Mouse (Mus musculus): ENCODE measurements at regions not wholly inside any gene's neighbourhood (a gene's known extent, or its start where the extent isn't known, plus 50 kb on each side); places are given as distances from the start of the nearest gene placed in this dataset.

DNA sequence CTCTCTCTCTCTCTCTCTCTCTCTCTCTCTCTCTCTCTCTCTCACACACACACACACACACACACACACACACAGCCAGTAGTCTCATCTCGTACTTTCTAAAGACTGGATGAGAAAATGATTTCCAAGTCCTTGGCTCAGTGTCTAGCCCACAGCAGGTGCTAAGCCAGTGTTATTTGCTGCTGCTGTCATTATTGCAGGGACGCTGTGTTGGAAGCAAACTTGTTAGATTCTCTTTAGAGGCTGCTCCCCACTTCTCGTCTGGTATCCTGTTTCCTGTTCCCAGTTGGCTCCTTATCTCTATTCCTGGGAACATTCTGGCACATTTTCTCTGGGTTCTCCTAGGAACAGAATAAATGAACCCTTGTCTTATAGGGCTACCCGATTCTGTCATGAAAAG is 122.5 kb upstream of the Chd6 start:
- no peak for TF ChIP-seq CTCF (IDR thresholded peaks at IDR 0.05; ENCODE audit: insufficient read depth, low read depth, low read length)
- no peak for TF ChIP-seq POLR2A (IDR thresholded peaks at IDR 0.05; ENCODE audit: insufficient read depth, low read depth, low read length)
- H3K4me3 ChIP-seq (ENCODE audit: insufficient read depth, low read depth, low read length), result no peak overlapping the region
- H3K4me1 ChIP-seq (ENCODE audit: control insufficient read depth, insufficient read depth, low read length), result no peaks in the 10 kb centered on the region
- WGBS, result 35% methylated on average over 4 of the region's 4 CpGs
- no peak overlapping the region for H3K27ac ChIP-seq (ENCODE audit: insufficient read depth, low read depth, low read length)

DNA sequence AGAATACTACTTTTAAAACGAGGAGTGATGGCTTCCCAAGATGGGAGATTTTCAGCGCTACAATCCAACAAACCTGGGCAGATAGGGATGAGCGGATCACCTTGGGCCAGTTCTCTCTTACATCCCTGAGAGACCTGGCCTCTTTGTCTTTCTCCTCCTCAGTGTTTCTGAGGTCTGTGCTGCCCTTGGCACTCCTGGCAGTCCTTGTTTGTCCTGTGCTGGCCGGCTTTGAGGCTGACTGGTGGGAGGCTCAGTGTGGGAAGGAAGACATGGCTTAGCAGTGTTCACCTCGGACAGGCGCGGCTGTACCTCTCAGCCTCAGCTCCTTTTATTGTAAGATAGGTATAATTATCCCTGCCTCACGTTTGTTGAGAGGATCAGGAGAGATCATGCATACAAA is 106.9 kb upstream of the Chd6 start:
- Histone ChIP-seq H3K4me1 (ENCODE audit: control insufficient read depth, insufficient read depth, low read length) (0 out of 2 replicates have a peak, but pooled peaks cover 4% of the 10 kb centered on the region), H3K4me3 (ENCODE audit: insufficient read depth, low read depth, low read length) (no peak overlapping the region), H3K27ac (ENCODE audit: insufficient read depth, low read depth, low read length) (no peak overlapping the region)
- TF ChIP-seq POLR2A (IDR thresholded peaks at IDR 0.05; ENCODE audit: insufficient read depth, low read depth, low read length) (no peak), CTCF (IDR thresholded peaks at IDR 0.05; ENCODE audit: insufficient read depth, low read depth, low read length) (no peak)
- WGBS, result 77% methylated on average over 8 of the region's 8 CpGs

DNA sequence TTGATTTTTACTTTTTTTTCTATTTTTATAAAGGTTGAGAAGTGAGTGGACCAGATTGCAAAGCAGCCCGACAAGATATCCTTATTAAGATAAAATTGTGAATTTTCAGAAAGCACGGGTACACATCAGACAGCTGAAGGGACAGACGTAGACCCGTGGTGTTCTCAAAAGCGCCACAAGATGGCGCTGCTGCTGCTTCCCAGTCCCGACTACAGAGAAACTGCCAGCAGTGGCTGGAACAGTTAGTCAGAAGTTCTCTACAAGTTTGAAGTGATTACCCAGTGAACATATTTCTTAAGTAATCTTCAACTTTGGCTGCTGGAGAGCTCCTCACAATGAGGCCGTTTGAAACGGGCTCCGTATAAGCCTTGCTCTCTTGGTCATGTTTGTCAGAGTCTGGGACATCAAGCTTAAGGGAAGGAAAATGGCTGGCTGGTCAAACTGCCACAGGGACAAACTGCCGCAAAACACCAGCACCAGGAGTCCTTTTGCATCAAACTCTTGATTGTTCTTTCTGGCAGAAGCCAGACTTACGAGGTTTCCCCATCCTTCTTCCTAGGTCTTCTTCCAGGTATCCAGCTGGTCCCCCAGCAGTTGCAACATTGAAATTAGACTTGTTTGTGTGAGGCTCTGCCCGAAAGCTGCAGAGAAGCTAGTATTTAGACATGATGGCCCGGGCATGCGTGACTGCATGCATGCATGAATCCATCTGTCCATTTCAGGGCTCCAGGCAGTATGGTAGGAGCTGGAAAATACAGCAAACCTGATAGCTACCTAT is 106.0 kb upstream of the Chd6 start:
- WGBS, result 14% methylated on average over 15 of the region's 15 CpGs

DNA sequence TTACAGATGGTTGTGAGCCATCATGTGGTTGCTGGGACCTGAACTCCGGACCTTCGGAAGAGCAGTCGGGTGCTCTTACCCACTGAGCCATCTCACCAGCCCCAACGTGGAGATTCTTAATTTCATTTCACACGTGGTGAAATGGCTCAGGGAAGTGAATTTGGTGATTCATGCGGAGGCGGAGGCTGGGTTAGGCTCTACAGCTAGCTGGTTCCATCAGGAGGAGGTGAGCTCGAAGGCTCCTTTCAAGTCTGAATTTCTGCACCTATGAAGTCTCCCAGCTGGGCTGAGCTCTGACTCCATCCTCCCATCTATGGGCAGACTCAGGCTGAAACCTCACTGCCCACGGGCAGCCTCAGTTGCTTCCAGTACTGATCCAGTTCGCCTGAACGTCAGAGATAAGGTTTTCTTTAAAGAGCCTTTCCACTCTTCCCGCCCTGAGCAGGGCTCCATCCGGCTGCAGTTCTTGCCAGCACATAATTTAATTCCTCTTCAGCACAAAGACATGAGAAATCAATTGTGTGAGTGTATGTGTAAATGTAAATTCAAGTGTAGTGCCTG is 103.5 kb upstream of the Chd6 start:
- Histone ChIP-seq H3K4me3 (ENCODE audit: insufficient read depth, low read depth, low read length) (no peak overlapping the region), H3K4me1 (ENCODE audit: control insufficient read depth, insufficient read depth, low read length) (0 out of 2 replicates have a peak, but pooled peaks cover 4% of the 10 kb centered on the region), H3K27ac (ENCODE audit: insufficient read depth, low read depth, low read length) (no peak overlapping the region)
- 60% methylated on average over 13 of the region's 13 CpGs for WGBS
- TF ChIP-seq POLR2A (IDR thresholded peaks at IDR 0.05; ENCODE audit: insufficient read depth, low read depth, low read length) (no peak), CTCF (IDR thresholded peaks at IDR 0.05; ENCODE audit: insufficient read depth, low read depth, low read length) (no peak)

More for the DNA sequence above, 106.0 kb upstream of the Chd6 start:
- no peak for TF ChIP-seq POLR2A (IDR thresholded peaks at IDR 0.05; ENCODE audit: insufficient read depth, low read depth, low read length)
- peak; percentile 74 for TF ChIP-seq CTCF (IDR thresholded peaks at IDR 0.05; ENCODE audit: insufficient read depth, low read depth, low read length)
- Histone ChIP-seq H3K27ac (ENCODE audit: insufficient read depth, low read depth, low read length) (no peak overlapping the region), H3K4me3 (ENCODE audit: insufficient read depth, low read depth, low read length) (no peak overlapping the region), H3K4me1 (ENCODE audit: control insufficient read depth, insufficient read depth, low read length) (0 out of 2 replicates have a peak, but pooled peaks cover 4% of the 10 kb centered on the region)

DNA sequence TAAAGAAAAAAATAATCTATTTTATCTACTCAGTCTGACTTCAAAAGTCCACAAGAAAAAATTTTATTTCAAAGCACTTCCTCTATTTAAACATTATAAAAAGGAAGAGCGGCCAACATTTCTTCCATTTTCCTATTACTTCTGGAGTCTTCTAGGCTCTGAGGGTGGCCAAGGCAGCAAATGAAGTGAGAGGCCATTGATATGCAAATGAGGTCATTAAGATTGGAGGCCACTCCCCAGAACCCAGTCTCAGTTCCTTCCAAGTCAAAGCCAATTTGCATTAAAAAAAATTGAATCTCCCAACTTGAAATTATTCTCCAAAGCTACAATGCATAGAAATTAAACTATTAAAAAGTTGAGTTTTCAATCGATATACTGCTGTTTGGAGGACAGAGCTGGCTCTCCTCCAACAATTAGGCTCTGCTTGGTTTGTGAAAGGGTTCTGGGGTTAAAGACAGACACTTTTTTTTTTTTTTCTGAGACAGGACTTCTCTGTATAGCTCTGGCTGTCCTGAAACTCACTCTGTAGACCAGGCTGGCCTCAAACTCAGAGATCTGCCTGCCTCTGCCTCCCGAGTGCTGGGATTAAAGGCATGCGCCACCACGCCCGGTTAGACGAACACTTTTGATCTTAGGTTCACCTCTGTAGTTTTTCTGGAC is 88.0 kb upstream of the Chd6 start:
- WGBS, result 84% methylated on average over 7 of the region's 7 CpGs
- Histone ChIP-seq H3K4me1 (ENCODE audit: control insufficient read depth, insufficient read depth, low read length) (no peaks in the 10 kb centered on the region), H3K4me3 (ENCODE audit: insufficient read depth, low read depth, low read length) (no peak overlapping the region), H3K27ac (ENCODE audit: insufficient read depth, low read depth, low read length) (no peak overlapping the region)
- TF ChIP-seq CTCF (IDR thresholded peaks at IDR 0.05; ENCODE audit: insufficient read depth, low read depth, low read length), result no peak
- no peak for TF ChIP-seq POLR2A (IDR thresholded peaks at IDR 0.05; ENCODE audit: insufficient read depth, low read depth, low read length)

DNA sequence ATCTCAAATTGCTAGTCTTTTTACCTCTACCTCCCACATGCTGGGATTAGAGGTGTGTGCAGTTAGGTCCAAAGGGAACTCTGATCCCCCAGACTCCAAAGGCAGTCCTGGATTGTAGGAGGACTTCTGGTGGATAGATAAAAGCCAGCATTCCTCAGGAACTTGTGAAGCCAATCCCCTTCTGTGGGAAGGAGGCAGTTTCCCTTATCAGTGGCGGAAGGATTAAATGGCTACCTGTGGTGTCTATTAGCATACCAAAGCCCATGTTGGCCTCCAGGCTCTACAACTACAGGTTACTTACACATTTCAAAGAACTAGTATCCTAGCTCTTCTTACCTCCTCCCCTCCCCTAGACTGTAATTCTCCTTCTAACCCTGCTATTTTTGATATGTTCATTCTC is 78.6 kb upstream of the Chd6 start:
- WGBS, result 82% methylated on average over 1 of the region's 1 CpGs
- no peak overlapping the region for H3K4me3 ChIP-seq (ENCODE audit: insufficient read depth, low read depth, low read length)

DNA sequence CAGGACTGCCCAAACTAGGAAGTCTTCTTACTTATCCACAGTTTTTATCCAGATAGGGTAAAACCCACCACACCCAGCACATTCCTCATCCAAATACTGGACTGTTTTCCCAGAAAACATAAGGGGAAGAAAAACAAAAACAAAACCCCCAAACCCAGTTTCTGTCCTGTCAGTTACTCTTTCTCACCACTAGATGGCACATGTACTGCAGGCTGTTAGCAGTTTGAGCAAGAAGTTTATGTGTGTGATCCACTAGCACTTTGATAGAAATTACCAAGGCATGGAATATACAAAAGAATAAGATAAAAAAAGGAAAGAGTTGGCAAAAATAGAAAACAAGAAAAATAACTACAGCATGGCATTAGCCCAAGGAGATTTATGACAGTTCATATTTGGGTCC is 76.2 kb upstream of the Chd6 start:
- TF ChIP-seq CTCF (IDR thresholded peaks at IDR 0.05; ENCODE audit: insufficient read depth, low read depth, low read length), result no peak
- TF ChIP-seq POLR2A (IDR thresholded peaks at IDR 0.05; ENCODE audit: insufficient read depth, low read depth, low read length), result no peak
- Histone ChIP-seq H3K4me1 (ENCODE audit: control insufficient read depth, insufficient read depth, low read length) (no peaks in the 10 kb centered on the region), H3K27ac (ENCODE audit: insufficient read depth, low read depth, low read length) (no peak overlapping the region), H3K4me3 (ENCODE audit: insufficient read depth, low read depth, low read length) (no peak overlapping the region)

More for the DNA sequence above, 78.6 kb upstream of the Chd6 start:
- Histone ChIP-seq H3K4me1 (ENCODE audit: control insufficient read depth, insufficient read depth, low read length) (no peaks in the 10 kb centered on the region), H3K27ac (ENCODE audit: insufficient read depth, low read depth, low read length) (no peak overlapping the region)
- TF ChIP-seq CTCF (IDR thresholded peaks at IDR 0.05; ENCODE audit: insufficient read depth, low read depth, low read length) (no peak), POLR2A (IDR thresholded peaks at IDR 0.05; ENCODE audit: insufficient read depth, low read depth, low read length) (no peak)

DNA sequence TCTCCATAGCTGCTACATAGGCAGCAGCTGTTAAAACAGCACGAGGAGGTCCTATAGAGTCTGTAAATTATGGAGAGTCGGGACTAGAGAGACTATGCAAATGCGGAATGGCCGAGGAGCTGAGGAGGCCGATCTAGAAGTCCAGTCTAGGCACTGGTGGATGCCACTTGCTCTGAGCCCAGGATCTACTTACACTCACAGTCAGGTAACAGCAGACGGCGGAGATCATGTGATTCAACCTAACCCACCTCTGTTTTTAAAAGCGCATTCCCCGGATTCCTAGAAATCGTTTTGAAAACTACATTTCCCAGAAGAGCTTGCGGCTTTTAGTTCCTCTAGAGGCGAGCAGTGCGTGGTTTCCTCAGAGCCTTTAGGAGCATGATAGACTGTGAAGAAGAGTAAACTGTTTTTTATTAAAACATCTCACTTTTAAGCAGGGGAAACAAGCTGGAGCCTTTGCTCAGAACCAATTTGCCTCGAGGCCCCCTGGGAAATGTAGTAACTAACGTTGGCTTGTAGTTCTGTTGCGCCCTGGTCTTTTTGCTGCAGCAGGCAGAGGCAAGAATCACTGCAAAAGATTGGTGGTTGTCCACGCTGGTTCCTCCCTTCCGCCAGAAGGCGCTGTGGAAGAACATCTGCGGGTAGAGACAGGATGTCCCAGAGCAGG is 68.6 kb upstream of the Chd6 start:
- TF ChIP-seq POLR2A (IDR thresholded peaks at IDR 0.05; ENCODE audit: insufficient read depth, low read depth, low read length) (no peak), CTCF (IDR thresholded peaks at IDR 0.05; ENCODE audit: insufficient read depth, low read depth, low read length) (0 out of 2 replicates have a peak, but pooled peaks have one; percentile 29)
- WGBS, result 2% methylated on average over 20 of the region's 20 CpGs
- H3K27ac ChIP-seq (ENCODE audit: insufficient read depth, low read depth, low read length), result peak overlapping the region; percentile 82

More for the DNA sequence above, 68.6 kb upstream of the Chd6 start:
- H3K4me1 ChIP-seq (ENCODE audit: control insufficient read depth, insufficient read depth, low read length), result no peaks in the 10 kb centered on the region
- H3K4me3 ChIP-seq (ENCODE audit: insufficient read depth, low read depth, low read length), result peak overlapping the region; percentile 62

Data from olfactory bulb, adult 2 months (tissue).